Mouse (Mus musculus): ENCODE measurements around the gene Selenoi.

The Selenoi gene

DNA sequence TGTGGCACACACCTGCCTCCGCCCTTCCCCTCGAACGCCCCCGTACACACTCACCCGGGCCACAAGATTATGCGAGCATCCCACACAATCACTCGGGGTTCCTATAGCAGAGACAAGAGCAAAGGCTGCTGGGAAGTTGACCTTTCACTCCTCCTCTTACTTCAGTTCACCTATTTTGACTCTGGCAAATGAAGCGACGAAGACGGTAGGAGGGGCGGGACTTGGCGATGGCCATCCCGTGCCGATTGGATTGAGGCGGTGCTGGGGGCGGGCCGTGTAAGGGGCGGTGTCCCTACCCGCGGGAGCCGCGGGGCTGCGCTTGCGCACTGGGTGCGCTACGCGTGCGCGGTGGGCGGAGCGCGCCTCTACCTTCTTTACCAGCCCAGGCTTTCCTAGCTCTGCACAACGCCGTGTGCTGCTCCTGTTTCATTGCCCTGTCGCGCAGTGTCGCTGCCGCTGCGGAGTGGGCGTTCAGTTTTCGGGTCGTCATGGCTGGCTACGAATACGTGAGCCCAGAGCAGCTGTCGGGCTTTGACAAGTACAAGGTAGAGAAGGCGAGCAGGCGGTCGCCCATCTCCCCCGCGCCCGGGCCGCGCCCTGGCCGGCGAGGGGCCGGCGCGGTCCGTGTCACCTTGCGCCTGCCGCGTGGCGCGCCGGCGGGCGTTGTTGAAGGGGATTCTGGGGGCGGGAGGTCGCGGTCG lies at the start of gene Selenoi:
Selenoi (plus strand) TSS at position 311 of the 701 bp plus-strand sequence.
- in situ Hi-C loops (cut with MboI, MseI): loop anchor here (10.0 kb wide), 1 partner anchor 432 kb away; the partner anchor contains the start of gene Cenpa

DNA sequence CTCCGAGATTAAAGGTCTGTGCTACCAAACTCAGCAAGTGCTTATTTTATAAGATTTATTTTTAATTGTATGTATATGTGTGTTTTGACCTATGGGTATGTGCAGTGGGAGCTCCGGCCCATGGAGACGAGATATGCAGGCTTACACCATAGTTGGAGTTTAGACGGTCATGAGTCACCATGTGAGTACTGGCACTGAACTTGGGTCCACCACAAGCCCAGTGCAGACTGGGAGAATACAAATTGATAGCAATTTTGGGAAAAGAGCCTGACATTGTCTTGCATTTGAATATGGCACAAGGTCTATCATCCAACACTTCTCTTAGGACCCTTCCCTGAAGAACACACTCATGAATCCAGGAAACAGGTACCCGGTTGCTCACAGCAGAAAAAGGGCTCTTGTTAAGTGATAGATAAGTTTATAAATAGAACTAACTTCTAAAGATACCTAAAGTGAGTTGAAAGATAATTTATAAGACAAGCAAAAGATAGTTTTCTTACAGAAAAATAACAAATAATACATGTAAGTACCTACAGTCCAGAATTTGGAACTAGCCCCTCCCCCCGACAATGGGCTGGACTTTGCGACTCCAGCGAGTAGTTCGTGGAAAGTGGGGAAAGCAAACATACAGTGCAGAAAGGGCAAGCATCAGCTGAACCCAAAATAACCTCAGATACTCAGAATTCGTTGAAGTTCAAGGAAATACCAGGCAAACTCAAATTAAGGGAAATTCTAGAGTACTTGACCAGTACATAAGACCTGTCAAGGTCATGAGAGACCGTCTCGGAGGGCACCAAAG lies 44.5 kb upstream of the Selenoi start:
- in situ Hi-C loops (cut with MboI, MseI): no loop called here

DNA sequence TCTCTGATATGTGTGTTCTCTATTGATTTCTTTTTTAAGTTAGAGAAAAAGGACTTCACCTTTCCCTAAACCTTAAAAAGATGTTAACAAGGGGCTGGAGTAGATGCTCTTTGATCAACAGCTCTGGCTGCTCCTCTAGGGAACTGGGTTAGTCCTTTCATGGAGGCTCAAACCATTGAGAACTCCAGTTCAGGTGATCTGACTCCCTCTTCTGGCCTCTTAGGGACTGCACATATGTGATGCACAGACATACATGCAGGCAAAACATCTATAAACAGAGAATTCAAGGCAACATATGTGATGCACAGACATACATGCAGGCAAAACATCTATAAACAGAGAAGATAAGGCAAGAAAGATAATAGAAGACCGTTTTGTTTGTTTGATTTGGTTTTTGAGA lies 39.9 kb upstream of the Selenoi start:
- in situ Hi-C loops (cut with MboI, MseI): loop anchor here (10.0 kb wide), 2 partner anchors 292 to 978 kb away; no protein-coding TSS in a partner anchor

DNA sequence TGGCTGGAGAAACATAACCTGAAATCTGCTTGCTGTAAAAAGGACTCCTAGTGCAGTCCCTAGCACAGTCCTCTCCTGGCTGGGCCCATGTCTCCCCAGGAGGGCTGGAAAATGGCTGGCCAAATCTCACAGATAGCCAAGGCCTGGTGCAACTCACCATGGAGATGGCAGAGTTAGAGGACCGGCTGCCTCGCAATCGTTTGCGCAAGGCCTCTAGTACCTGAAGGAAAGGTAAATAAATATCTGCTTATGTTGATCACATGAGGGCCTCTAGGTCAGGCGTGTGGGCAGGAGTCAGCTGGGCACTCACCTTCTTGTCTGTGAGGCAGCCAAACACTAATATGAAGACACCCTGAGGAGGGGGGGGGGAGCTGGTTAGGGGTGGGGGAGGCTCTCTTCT lies 37.0 kb upstream of the Selenoi start:
- in situ Hi-C loops (cut with MboI, MseI): loop anchor here (5.0 to 10.0 kb wide), 3 partner anchors 82 to 981 kb away; no protein-coding TSS in a partner anchor

DNA sequence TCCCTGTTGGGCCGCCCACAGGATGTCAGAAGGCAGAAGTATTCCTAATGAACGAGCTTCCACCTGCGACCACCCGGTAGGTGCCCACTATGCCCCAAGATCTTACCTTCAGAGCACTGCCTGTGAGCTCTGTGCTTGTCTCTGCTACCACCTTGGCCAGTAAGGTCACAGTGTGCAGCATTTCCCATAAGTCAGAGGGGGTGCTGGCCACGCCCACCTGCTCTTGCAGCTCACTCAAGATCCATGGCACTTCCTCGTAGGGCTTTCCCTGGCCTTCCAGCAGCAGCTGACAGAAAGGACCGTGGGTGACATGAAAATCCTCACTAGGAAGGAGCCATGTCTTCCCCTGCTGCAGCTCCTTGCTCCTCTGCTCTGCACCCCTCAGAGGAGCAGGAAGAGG lies 34.1 kb upstream of the Selenoi start:
- in situ Hi-C loops (cut with MboI, MseI): loop anchor here (5.0 to 10.0 kb wide), 3 partner anchors 79 to 983 kb away; no protein-coding TSS in a partner anchor

DNA sequence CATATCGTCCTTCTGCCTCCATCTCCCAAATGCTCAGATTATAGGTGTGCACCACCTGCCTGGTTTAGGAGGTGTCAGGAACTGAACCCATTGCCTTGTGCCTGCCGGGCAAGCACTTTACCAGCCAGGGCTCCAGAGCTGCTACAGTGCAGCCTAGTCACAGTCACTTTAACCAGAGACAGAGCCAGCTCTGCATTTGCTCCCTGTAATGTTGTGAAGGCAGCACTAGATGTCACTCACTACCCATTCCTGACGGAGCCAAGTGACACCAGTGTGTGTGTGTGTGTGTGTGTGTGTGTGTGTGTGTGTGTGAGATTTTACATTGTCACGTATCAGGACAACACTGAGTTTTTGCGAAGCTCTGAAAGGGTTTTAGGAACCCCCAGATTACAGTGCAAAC lies 30.9 kb upstream of the Selenoi start:
- in situ Hi-C loops (cut with MboI, MseI): no loop called here

DNA sequence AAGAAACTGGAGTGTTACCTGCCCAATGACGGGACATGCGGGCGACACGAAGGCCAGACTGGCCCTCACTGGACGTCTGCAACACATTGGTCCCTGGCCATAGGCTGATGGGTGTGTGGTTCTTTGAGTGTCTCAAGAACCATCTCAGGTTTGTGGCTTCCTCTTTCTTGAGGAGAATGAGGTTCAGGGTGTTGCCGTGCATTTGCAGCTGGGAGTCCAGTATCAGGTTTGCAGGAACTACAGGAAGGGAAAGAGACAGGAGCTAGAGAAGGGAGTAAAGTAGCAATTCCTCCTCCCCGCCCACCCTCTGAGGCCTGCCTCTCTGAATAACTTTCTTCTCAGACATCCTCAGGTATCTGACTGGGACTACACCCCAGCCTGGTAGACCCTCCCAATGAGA lies 30.2 kb upstream of the Selenoi start:
- in situ Hi-C loops (cut with MboI, MseI): no loop called here

DNA sequence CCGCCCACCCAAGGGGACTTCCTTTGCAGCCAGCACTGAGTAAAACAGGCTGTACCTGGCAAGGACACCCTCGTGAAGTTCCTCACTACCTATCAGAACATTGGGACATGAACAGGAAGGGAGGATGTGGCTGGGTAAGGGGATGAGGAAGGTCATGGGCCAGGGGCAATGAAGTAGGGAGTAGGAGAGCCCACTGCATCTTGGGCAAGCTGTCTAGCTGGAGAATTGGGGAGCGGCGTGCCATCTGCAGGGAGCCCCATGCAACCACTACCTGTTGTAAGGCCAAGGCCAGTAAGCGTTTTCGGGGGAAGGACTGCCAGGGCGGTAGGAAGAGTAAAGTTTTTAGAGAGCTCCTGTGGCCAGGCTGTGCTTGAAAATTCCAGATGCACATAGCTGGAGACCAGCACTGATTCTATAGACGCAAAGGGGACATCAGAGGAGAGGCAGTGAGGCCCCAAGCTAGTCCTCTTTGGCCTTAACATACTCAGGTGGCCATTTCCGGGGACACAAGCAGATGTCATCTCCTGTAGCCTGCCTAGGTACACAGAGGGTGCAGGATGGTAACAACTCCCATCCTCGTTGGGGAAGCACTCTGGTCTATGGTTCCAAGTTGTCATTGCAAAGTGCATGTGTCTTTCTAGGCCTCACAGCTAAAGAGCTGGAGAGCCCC lies 29.0 kb upstream of the Selenoi start:
- in situ Hi-C loops (cut with MboI, MseI): no loop called here

DNA sequence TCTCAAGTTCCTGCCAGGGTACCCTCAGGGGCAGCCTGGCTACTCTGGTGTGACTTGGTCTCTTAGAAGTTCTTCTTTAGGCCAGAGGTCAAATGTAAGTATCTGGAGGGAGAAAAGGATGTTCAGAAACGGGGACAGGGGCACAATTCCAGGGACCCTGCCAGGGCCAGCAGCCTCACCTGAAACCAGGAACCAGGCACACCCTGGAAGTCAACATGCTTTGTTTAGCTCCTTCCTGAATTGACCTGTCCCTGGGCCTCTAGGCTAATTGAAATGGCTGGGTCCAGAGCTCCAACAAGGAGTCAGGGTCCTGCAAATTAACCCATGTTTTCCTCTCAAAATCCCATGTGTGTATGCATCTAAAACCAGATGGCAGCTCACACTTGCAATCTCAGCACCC lies 27.9 kb upstream of the Selenoi start:
- in situ Hi-C loops (cut with MboI, MseI): no loop called here

DNA sequence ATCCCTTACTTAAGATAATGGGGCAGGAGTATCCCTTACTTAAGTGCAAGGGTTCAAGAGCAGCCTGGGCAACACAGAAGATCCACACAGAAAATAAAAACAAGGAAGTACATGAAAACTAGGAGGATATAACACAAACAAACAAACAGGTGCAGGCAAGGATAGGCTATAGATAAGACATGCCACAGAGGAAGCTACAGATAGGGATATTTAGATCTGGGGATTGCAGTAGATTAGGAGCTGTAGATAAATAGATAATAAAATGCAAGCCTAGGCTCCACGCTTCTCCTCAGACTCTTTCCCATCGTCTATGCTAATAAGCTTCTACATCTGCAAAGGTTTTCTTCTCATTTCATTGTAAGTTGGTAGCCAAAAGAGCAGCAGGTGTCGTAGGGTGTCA lies 27.3 kb upstream of the Selenoi start:
- in situ Hi-C loops (cut with MboI, MseI): no loop called here

DNA sequence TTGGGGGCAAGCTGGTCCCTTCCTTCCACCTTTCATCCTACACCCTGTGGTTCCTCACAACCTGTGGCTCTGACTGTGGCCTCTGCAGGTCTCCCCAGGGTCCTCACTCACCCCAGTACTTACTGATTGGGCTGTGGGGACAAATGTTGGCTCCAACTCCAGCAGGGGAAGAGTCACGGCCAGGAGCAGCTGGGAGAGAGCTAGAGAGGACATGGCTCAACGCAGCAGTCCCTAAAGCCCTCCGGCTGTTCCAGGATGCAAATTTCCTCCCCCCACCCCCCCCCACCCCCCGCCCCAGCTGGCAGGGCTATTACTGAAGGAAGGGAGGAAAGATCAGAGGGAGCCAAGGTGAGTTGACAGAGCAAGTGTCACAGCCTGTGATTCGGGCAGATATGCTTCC lies 26.9 kb upstream of the Selenoi start, which contains the start of gene Adgrf3:
Adgrf3 (minus strand) TSS at position 230 of the 400 bp plus-strand sequence.
- in situ Hi-C loops (cut with MboI, MseI): no loop called here

DNA sequence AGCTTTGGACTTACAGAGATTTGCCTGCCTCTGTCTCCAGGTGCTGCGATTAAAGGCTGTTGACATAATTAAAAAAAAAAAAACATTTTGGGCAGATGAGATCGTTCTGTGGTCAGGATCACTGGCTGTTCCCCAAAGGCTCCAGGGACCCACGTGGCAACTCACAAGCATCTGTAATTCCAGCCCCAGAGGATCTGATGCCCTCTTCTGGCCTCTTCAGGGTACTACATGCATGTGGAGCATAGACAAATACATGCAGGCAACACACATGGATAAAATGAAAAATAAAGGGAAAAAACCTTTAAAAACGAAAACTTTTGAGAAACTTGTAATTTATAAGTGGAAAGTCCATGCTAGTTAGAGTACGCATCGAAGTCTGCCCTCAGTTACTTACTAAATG lies 25.1 kb upstream of the Selenoi start:
- in situ Hi-C loops (cut with MboI, MseI): no loop called here

DNA sequence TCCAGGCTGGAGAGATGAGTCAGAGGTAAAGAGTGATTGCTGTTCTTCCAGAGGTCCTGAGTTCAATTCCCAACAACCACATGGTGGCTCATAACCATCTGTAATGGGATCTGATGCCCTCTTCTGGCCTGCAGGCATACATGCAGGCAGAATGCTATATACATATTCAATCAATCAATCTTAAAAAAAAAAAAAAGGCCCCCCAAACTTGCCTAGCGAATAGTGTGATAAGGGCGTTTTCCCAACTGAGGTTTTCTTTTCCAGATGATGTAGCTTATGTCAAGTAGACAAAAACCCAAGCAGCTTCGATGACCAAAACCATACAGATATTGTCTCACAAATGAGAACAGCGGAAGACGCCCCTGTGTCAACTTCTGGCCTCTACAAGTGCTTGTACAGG lies 21.6 kb upstream of the Selenoi start:
- in situ Hi-C loops (cut with MboI, MseI): loop anchor here (5.0 kb wide), 1 partner anchor 132 kb away; no protein-coding TSS in a partner anchor

DNA sequence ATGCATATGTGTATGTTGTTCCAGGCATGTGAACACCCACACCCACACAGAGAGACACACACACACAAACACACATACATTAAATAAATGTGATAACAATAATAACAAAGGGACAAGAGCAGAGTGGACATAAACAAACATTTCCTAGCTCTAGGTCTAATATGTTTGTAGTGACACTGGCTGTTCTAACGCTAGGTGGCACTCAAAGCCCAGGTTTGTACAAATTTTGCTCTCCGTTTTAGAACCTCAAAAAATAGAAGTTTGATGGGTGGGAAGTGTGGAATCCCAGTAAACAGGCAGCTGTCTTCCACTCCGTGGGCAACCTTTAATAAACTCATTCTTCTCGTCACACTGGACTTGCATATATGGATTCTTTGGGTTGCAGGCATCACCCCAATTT lies 17.5 kb upstream of the Selenoi start:
- in situ Hi-C loops (cut with MboI, MseI): loop anchor here (5.0 kb wide), 1 partner anchor 127 kb away; no protein-coding TSS in a partner anchor

DNA sequence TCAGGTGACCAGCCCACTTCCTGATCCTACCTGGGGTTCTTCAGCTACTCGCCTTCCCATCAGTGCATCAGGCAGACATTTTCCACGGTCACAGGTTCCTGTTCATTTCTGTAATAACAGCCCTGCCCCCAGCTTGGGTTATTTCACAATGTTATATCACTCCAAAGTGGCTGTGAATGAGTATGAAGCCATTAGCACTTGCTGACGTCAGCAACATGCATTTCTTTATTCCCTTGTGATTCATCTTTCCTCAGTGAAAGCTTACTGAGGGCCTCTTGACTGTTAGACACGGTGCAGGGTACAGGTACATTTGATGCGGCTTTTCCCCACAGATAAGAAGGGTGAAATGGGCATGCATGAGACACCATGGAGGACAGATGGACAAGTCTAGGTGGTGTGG lies 16.4 kb upstream of the Selenoi start:
- in situ Hi-C loops (cut with MboI, MseI): no loop called here

DNA sequence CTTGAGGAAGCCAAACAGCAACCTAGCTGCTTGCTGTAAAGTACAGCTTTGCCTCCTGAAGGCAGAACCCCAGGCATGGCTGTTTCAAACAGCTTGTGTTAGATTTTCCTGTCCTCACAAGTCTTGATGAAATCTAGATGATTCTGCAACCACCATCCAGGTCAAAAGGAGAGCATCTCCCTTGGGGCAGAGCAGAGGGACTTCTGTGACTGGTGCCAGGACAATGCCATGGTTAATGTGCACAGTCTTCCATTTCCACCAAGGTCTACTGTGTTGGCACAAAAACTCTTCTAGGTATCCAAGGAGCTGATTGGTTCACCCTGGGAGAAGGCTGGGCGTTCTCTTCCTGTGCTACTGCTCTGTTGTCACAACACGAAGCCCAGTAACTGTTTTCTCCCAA lies 12.7 kb upstream of the Selenoi start:
- in situ Hi-C loops (cut with MboI, MseI): no loop called here

DNA sequence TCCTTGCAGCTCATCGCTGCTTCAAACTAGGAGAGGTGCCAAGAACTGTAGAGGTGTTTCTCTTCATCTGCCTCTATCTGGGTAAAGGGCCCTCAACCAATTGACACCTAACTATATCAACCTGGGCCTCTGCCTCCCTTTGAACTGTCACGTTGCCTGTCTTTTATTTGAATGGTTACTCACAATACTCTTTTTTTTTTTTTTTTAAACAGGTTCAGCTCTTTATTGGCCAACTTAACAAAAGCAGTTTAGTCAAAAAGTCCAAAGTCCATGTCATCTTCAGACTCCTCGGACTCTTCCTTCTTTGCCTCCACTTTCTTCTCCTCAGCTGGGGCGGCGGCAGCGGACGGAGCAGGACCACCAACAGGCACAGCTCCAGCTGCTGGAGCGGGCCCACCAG lies 11.7 kb upstream of the Selenoi start:
- in situ Hi-C loops (cut with MboI, MseI): no loop called here

DNA sequence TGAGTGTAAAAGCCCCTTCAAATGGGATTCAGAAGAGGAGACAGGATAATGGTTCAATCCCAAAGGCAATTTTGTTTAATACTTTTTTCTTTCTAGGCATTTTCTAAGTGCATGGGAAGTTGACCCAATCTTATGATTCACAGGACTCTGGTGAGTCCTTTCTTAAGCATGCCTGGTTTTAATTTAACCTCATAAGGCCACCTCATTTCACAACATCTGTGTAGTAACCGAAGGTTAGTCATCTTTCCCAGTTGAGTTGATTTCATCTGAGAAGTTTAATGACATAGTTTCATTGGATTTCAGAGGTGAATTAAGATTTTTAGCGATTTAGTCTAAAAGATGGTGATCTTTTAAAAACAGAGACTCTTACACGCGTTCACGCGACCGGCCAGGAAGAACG lies 9.7 kb upstream of the Selenoi start:
- in situ Hi-C loops (cut with MboI, MseI): no loop called here

DNA sequence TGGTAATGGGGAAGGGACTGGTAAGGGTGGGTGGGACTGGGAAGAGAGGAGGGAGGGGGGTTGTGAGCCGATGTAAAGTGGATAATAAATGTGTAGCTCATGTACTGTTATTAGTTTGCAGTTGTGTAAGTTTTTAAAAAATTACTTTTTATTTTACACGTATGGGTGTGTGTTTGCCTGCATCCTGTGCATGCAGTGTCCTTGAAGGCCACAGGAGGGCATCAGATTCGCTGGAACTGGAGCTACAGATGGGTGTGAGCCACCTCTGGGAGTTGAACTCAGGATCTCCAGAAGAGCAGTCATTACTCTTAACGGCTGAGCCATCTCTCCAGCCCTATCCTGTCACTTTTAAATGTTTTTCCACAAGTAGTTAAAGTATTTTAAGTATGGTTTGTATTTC lies 1.5 kb upstream of the Selenoi start:
- in situ Hi-C loops (cut with MboI, MseI): loop anchor here (10.0 kb wide), 1 partner anchor 434 kb away; the partner anchor contains the start of gene Cenpa

DNA sequence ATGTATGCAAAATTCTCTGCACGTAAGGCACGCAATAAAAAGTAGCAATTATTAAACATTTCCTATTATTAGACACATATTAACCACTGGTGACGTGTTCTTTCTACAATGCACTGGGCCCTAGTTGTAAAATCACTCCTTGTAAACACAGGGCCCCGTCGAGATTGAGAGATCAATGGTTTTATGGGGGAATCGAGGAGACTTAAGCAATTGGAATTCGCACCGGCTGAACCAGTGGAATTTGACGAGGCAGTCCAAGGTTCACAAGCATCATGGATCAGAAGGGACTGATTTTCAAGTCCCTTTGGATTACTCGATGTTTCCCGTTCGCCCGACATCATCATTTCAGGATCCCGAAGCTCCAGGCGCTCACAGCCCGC lies 500 bp upstream of the Selenoi start:
- in situ Hi-C loops (cut with MboI, MseI): loop anchor here (10.0 kb wide), 1 partner anchor 433 kb away; the partner anchor contains the start of gene Cenpa

DNA sequence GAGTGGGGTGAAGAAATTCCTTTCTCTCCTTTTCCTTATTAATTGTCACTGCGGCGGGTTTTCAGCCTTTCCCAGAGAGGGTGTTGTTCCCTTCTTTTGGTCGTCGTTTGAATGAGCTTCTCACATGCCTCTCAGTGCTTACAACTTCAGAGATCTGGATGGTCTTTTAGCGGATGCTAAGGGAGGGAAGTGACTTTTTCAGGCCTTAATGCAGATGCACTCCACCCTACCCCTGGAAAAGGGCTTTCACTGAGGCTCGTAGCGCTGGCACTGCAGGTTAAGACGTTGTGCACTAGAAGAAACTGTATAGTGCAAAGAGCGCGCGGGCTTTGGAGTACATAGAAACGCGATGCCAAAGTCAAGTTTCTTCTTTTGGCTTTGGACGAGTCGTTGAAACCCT lies 661 bp downstream of the Selenoi start:
- in situ Hi-C loops (cut with MboI, MseI): loop anchor here (10.0 kb wide), 1 partner anchor 432 kb away; the partner anchor contains the start of gene Cenpa

DNA sequence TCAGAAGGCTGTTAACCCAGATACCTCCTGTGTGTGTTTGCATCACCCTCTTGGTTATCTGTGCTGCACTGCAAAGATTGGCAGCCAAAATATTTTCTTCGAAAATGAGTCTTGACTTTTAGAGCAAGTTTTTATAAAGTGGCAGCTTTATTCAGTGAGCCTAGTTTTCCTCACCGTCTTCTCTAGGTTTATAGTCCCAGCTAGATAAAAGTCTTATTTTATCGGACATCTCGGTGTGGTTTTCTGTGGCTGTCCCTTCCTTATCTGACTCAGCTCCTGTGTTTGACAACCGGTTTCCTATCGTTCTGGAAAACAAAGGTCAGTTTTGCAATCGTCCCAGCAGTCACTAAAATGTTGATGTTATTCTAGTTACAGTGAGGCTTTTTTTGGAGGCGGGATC lies 1.6 kb downstream of the Selenoi start:
- in situ Hi-C loops (cut with MboI, MseI): loop anchor here (10.0 kb wide), 1 partner anchor 431 kb away; the partner anchor contains the start of gene Cenpa
